8 mouse cellular contexts compared by ENCODE assay signal in the genomic region with DNA sequence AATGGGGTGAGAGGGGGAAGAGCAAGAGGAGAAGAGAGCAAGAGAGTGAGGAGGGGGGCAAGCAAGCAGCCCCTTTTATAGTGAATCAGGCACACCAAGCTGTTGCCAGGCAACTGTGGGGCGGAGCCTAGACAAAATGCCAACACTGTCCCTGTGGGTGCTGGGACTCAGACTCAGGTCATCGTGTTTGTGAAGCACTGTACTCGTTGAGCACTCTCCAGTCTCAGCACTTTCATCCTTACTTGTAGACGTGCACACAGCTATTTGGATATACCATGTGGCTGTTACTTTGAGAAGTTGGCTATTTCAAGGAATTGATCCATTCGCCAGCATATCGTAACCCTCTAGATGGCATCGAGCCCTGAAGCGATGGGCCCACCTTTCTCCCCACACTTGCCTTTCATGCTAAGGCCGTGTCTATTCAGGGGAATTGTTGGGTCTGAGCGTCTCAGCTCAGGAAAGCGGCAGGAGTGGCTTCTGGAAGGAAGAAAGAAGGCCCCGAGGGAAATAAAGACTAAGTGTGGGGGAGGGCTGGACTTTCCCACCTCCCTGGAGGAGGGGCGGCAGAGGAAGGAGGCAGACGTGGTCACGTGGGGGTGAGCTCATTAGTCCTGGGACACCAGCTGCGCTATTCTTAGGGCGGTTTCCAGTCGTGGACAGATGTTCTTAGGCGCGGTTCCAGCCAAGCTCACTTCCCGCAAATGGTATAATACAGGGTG. TPM values are rescaled to one million over a fixed set of nuclear protein-coding genes. Genes with fewer than 3 reads are reported as not detected.
DNase-seq lines count a peak whose midpoint lies in the region; ATAC-seq and TF ChIP-seq lines count a peak whose summit lies in the region.

No protein-coding gene starts in this region.

- DNase-seq in ovary, adult 18-20 months (ENCODE audit: low spot score) = peak; percentile 73
- DNase-seq in ovary, postnatal 10 days (ENCODE audit: low spot score) = no peak
- peak; percentile 87 for DNase-seq in embryonic facial prominence, embryonic 11.5 days (ENCODE audit: low spot score)
- DNase-seq in heart, adult 9 months (ENCODE audit: low spot score in 2 of 2) = peak; percentile 96 to 97
- DNase-seq in kidney, adult 8-10 months = peak; percentile 82 to 83
- DNase-seq in neural tube, embryonic 10.5 days (ENCODE audit: extremely low spot score, low spot score) = peak; percentile 80
- DNase-seq in thymus, adult 2 months = peak; percentile 47

- peak overlapping the region; percentile 23 for H3K27ac ChIP-seq in embryonic facial prominence, embryonic 11.5 days (replicated peaks; ENCODE audit: low read depth, low read length)
- peak overlapping the region; percentile 72 for H3K27ac ChIP-seq in liver, embryonic 16.5 days (ENCODE audit: low read length)
- no peak overlapping the region for H3K27ac ChIP-seq in thymus, adult 2 months (ENCODE audit: control insufficient read depth, insufficient read depth, low read length)

- no peak for TF ChIP-seq POLR2A in thymus, adult 2 months (IDR thresholded peaks at IDR 0.05; ENCODE audit: control insufficient read depth, extremely low read depth, insufficient read depth, low read length, poor library complexity)

- no peaks in the 10 kb centered on the region for H3K27me3 ChIP-seq in embryonic facial prominence, embryonic 11.5 days (ENCODE audit: control insufficient read depth, insufficient read depth, low read length)
- no peaks in the 10 kb centered on the region for H3K27me3 ChIP-seq in liver, embryonic 16.5 days (ENCODE audit: control insufficient read depth, insufficient read depth, low read depth, low read length)
- H3K27me3 ChIP-seq in thymus, adult 2 months (ENCODE audit: control insufficient read depth, insufficient read depth, low read length) = no peaks in the 10 kb centered on the region

- WGBS in embryonic facial prominence, embryonic 11.5 days = 1% methylated on average over 21 of the region's 21 CpGs
- 2% methylated on average over 21 of the region's 21 CpGs for WGBS in liver, embryonic 16.5 days (ENCODE audit: insufficient replicate concordance)
- 8% methylated on average over 21 of the region's 21 CpGs for WGBS in thymus, adult 2 months

- H3K9ac ChIP-seq in embryonic facial prominence, embryonic 11.5 days (replicated peaks; ENCODE audit: low read length) = peak overlapping the region; percentile 29
- peak overlapping the region; percentile 18; the same call in 1 of the 2 replicates for H3K9ac ChIP-seq in liver, embryonic 16.5 days (ENCODE audit: low read depth, low read length)

- H3K36me3 ChIP-seq in embryonic facial prominence, embryonic 11.5 days (replicated peaks; ENCODE audit: control insufficient read depth, insufficient read depth, low read depth, low read length) = no peaks in the 10 kb centered on the region
- H3K36me3 ChIP-seq in liver, embryonic 16.5 days (ENCODE audit: control insufficient read depth, insufficient read depth) = no peaks in the 10 kb centered on the region
- H3K36me3 ChIP-seq in thymus, adult 2 months (ENCODE audit: control insufficient read depth, insufficient read depth, low read length) = no peaks in the 10 kb centered on the region; the same call in 1 of the 2 replicates

- peak overlapping the region; percentile 7 for H3K4me3 ChIP-seq in embryonic facial prominence, embryonic 11.5 days (ENCODE audit: low read depth, low read length)
- H3K4me3 ChIP-seq in liver, embryonic 16.5 days (ENCODE audit: low read depth, low read length) = peak overlapping the region; percentile 40
- H3K4me3 ChIP-seq in thymus, adult 2 months (ENCODE audit: control insufficient read depth, insufficient read depth, low read length) = no peak overlapping the region

- peak; percentile 71 for ATAC-seq in embryonic facial prominence, embryonic 11.5 days (replicated peaks; ENCODE audit: insufficient number of reproducible peaks, low FRiP score, low TSS enrichment, low read depth)
- peak; percentile 71 for ATAC-seq in liver, embryonic 16.5 days (ENCODE audit: low read depth)

- peaks cover 14% of the 10 kb centered on the region for H3K4me1 ChIP-seq in embryonic facial prominence, embryonic 11.5 days (ENCODE audit: control insufficient read depth, insufficient read depth, low read length)
- H3K4me1 ChIP-seq in liver, embryonic 16.5 days (ENCODE audit: control insufficient read depth, low read depth, low read length) = peaks cover 15% of the 10 kb centered on the region
- H3K4me1 ChIP-seq in thymus, adult 2 months (replicated peaks; ENCODE audit: control insufficient read depth, insufficient read depth, low read length) = peaks cover 46% of the 10 kb centered on the region

- TF ChIP-seq CTCF in thymus, adult 2 months (IDR thresholded peaks at IDR 0.05; ENCODE audit: borderline replicate concordance, control insufficient read depth, extremely low read depth, insufficient read depth, low read length, poor library complexity) = no peak

- no peaks in the 10 kb centered on the region for H3K9me3 ChIP-seq in embryonic facial prominence, embryonic 11.5 days (replicated peaks; ENCODE audit: control insufficient read depth, low read length)
- H3K9me3 ChIP-seq in liver, embryonic 16.5 days (replicated peaks; ENCODE audit: control insufficient read depth, low read length) = no peaks in the 10 kb centered on the region

- peak overlapping the region; percentile 62 for H3K4me2 ChIP-seq in embryonic facial prominence, embryonic 11.5 days (ENCODE audit: low read depth, low read length)
- H3K4me2 ChIP-seq in liver, embryonic 16.5 days (ENCODE audit: low read depth, low read length) = peak overlapping the region; percentile 55

RNA-seq across cellular contexts. Expression of gene Trak1, which starts 16.5 kb away (rescaled TPM):
- 8.8 and 10.1 TPM in 2 replicates for polyA plus RNA-seq in embryonic facial prominence, embryonic 11.5 days (2014; fragmentation: Nextera tagmentation; extraction: Ambion mirVana)
- 3.8 and 5.2 TPM in 2 replicates for polyA plus RNA-seq in liver, embryonic 16.5 days (2015; fragmentation: Nextera tagmentation; extraction: Ambion mirVana)
- polyA plus RNA-seq in thymus, adult 2 months (2012; rRNA removed) = 96.5 and 103 TPM in 2 replicates

RNA-seq across cellular contexts. Expression of gene Ulk4, which starts 36.8 kb away (rescaled TPM):
- polyA plus RNA-seq in embryonic facial prominence, embryonic 11.5 days (2014; fragmentation: Nextera tagmentation; extraction: Ambion mirVana) = 193 and 213 TPM in 2 replicates
- 29.5 and 30.8 TPM in 2 replicates for polyA plus RNA-seq in liver, embryonic 16.5 days (2015; fragmentation: Nextera tagmentation; extraction: Ambion mirVana)
- 1.4 and 2.9 TPM in 2 replicates for polyA plus RNA-seq in thymus, adult 2 months (2012; rRNA removed)
